Mouse (Mus musculus): ENCODE data around the gene Gm20721.

DNA sequence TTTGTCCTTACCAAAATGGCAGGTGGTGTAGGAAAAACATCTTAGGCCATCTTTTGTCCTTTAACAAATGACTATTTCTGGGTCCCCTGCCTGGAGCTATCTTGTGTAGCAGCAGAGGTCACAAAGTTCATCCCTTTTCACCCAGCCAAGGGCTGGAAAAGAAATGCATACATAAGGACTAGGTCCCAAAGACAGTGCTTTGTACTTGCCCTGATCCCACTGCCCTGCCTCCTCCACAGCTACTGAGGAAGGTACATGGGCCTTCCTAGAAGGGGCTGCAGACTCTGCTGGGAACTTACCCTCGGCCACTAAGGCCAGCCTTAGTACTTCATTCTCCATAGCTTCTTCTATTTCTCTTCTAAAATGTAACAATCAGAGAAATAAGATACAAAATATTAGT lies 34.9 kb downstream of the Gm20721 start:
- no peak for TF ChIP-seq CTCF (IDR thresholded peaks at IDR 0.05; ENCODE audit: extremely low read depth, insufficient read length, insufficient replicate concordance, low read depth, low read length)
- TF ChIP-seq POLR2A (IDR thresholded peaks at IDR 0.05; ENCODE audit: low read depth, low read length): no peak
